Mouse (Mus musculus) left cerebral cortex, postnatal 25 days (tissue): ENCODE data around the gene Atp1b3. TPM values are rescaled to one million over a fixed set of nuclear protein-coding genes. Genes with fewer than 3 reads are reported as not detected.

Source experiments
- DNase-seq, 2 experiments: peaks; one replicate each; pipeline ENCODE4 v3.0.0; 2022; ENCODE audit warnings: low spot score in 2 of 2, mixed read lengths in 1 of 2
- intact Hi-C: fragments of 180-260 bp; cut with DNase I; formaldehyde crosslinking; loops from one replicate; pipeline ENCODE4 v1.15.1; 2025
- total RNA-seq, 2 experiments: library from RNA; stranded (reverse); gene quantifications; 2 replicates each; pipeline ENCODE4 v1.2.3; 2021

Gene Atp1b3
- total RNA-seq, 2 experiments from 2014 or later = 80.7 to 95.5 TPM

DNA sequence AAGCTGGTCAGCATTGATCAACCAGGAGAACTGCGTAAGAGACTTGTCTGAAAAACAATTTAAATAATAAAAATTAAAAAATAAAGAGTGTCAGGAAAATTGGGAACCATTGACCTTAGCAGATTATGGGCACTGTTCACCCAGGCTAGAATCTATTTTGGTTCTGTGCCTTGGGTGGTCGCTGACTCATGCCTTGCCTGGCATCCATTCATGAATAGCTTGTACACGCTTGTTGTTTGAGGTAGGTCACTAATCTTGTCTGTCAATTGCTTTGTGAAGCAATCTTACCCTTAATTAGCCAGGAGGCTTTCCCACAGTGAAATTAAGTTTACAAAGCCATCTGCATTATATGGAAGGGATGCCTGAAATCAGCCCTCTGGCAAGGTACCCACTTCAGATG lies 55.4 kb downstream of the Atp1b3 start:
- intact Hi-C loops = no loop called here
- DNase-seq = no peak

- peak in 1 of 2 experiments; percentile 15 for DNase-seq
- intact Hi-C loops = no loop called here
Measured at GRCm38 (mm10) chr9:96299324-96300008, 64.8 kb downstream of the Atp1b3 start.

GRCm38 (mm10) chr9:96292144-96292543 lies 72.1 kb downstream of the Atp1b3 start:
- DNase-seq = no peak
- intact Hi-C loops = no loop called here

- intact Hi-C loops = loop anchor here (10.0 kb wide), 1 partner anchor 360 kb away; no protein-coding TSS in a partner anchor
- no peak for DNase-seq
Measured at GRCm38 (mm10) chr9:96284916-96285315, 79.3 kb downstream of the Atp1b3 start.

Other genes with a start within 250 kb of the Atp1b3 start
- 1 to 10 TPM; 3.5 to 5.0 TPM for gene Gk5, start 245.1 kb downstream of the Atp1b3 start, total RNA-seq
- 10 to 100 TPM; 29.4 to 35.9 TPM for gene Tfdp2, start 168.2 kb downstream of the Atp1b3 start, total RNA-seq
- gene Rnf7, start 114.2 kb upstream of the Atp1b3 start, total RNA-seq = 10 to 100 TPM; 58.2 to 58.6 TPM
- under 1 TPM; 0.18 to 0.27 TPM for gene Gm28729, start 160.8 kb upstream of the Atp1b3 start, total RNA-seq